Mouse (Mus musculus): ENCODE data around the gene Glb1. TPM values are rescaled to one million over a fixed set of nuclear protein-coding genes. Genes with fewer than 3 reads are reported as not detected.
"Not testable (repeated sequence)": the region's sequence is repeated elsewhere in the genome, so short reads cannot be mapped to it uniquely, and the experiment has no call there.

Gene Glb1
- 10 to 100 TPM; 21.9 to 22.1 TPM for total RNA-seq (2021)
- long read RNA-seq, experiment 1, transcript Glb1-201 (16 exons, 2,396 nt): major isoform, 11 of 23 reads
- long read RNA-seq, experiment 1, partial matches to known transcripts: 7 of 23 reads
- long read RNA-seq, experiment 1, other reads (novel, unspliced or antisense): 5 of 23 reads
- long read RNA-seq, experiment 2, transcript Glb1-201 (16 exons, 2,396 nt): major isoform, 24 of 40 reads
- long read RNA-seq, experiment 2, partial matches to known transcripts: 10 of 40 reads
- long read RNA-seq, experiment 2, other reads (novel, unspliced or antisense): 6 of 40 reads

- DNase-seq (ENCODE audit: low spot score in 2 of 2): peak; percentile 71 to 75
- TF ChIP-seq CTCF (conservative IDR thresholded peaks at IDR 0.05): peak; percentile 68
These were observed at the start of gene Glb1, which contains the start of gene Tmppe for GRCm38 (mm10) chr9:114400949-114401684. Gene Glb1 (plus strand): TSS chr9:114401076. Gene Tmppe (plus strand): TSS chr9:114401105.

DNA sequence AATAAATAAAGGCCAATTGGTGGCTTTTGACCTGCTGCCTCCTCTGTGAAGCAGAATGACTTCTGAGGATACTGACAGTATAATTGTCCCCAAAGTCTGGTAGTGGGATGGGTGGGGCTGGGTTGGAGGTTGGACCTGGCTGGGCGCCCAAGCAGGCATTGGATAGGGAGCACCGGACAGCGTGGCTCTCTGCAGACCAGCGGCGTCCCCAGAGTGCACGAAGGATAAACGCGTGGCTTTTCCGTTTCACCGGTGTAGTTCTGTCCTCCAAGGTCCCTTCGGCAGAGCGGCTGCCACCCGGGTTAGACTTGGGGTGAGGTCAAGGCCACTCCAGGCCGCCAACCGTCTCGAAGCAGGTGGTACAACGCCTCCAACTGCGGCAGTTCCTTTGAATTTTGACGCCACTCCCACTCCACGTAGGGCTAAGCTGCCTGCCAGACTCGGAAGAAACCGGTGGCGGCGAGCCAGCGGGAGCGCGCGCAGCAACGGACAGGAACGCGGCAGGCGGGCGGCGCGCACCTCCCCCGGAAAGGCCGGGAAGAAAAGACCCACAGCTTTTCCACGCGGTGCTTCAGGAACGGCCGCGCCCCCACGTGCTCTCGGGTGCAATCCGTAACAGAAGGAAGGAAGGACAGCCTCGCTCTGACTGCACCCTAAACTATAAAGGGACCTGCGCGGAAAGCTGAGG lies 32.9 kb upstream of the Glb1 start:
- H3K4me3 ChIP-seq: peak overlapping the region; percentile 55
- peak; percentile 81 to 83 for DNase-seq (ENCODE audit: low spot score in 2 of 2)
- H3K27ac ChIP-seq: peak overlapping the region; percentile 46; the same call in 1 of the 2 replicates
- no peak for TF ChIP-seq CTCF (conservative IDR thresholded peaks at IDR 0.05)

More at GRCm38 (mm10) chr9:114400949-114401684, at the start of gene Glb1, which contains the start of gene Tmppe:
- H3K27ac ChIP-seq: peak within 1 kb of the TSS; percentile 97
- peak within 1 kb of the TSS; percentile 85 for H3K4me3 ChIP-seq

DNA sequence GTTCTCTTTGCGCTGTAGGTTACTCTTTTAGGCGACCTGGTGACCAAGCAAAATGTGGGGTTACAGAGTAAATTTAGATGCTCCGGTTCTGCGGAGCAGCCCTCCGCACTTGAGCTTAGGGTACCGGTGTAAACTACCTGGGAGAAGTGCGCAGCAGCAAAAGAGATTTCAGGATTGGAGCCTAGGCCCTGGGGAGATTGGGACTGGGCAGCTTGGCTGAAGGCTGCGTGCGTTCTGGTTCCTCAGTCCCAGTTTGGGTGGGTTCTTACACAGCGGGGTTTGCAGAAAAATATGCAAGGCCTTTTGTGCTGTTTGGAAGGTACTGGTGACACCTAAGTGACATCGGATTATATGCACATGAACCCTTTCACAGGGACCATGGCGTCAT lies 32.4 kb upstream of the Glb1 start:
- H3K27ac ChIP-seq: peak overlapping the region; percentile 46; the same call in 1 of the 2 replicates
- DNase-seq (ENCODE audit: low spot score in 2 of 2): no peak
- H3K4me3 ChIP-seq: peak overlapping the region; percentile 55
- no peak for TF ChIP-seq CTCF (conservative IDR thresholded peaks at IDR 0.05)

DNA sequence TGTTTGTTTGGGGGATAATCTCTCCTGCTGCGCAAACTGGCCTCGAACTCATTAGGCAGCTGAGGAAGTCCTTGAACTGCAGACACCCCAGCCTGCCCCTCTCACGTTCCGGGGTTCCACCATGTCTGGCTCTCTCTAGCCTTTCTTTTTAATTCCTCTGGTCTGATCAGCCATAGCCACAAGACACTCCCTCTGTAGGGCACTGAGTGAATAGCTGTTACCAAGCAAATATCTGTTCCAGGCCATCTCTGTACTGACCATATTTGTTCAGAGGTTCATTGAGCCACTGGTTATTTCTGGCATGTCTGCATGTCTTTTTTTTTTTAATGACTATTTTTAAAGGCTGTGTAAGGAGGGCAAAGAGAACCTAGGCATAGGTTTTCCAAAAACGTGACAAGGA lies 31.5 kb upstream of the Glb1 start:
- peak; percentile 65 for TF ChIP-seq CTCF (conservative IDR thresholded peaks at IDR 0.05)
- not testable (repeated sequence) for H3K4me3 ChIP-seq; DNase-seq (ENCODE audit: low spot score in 2 of 2); H3K27ac ChIP-seq

- DNase-seq (ENCODE audit: low spot score in 2 of 2); H3K27ac ChIP-seq; H3K4me3 ChIP-seq: not testable (repeated sequence)
These were observed 29.2 kb upstream of the Glb1 start for GRCm38 (mm10) chr9:114371717-114372116.

- DNase-seq (ENCODE audit: low spot score in 2 of 2): no peak
- TF ChIP-seq CTCF (conservative IDR thresholded peaks at IDR 0.05): no peak
- Histone ChIP-seq H3K4me3 (no peak overlapping the region), H3K27ac (no peak overlapping the region)
These were observed 25.5 kb upstream of the Glb1 start for GRCm38 (mm10) chr9:114375276-114375962.

DNA sequence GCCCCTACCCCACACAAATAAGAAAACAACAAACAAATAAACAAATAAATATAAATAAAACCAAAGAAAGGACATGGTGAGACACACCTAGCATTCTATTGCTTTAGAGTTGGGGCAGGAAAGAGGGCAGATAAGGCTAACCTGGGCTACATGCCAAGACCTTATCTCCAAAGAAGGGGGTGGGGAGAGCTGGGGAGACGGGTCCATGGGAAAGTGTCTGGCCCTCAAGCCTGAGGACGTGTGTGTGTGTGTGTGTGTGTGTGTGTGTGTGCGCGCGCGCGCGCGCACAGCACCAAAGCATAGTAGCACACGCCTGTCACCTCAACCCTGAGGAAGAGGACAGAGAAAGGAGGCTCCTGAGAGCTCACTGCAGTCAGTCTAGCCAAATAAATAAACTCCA lies 23.7 kb upstream of the Glb1 start:
- TF ChIP-seq CTCF (conservative IDR thresholded peaks at IDR 0.05): no peak

GRCm38 (mm10) chr9:114379871-114380270 lies 21.0 kb upstream of the Glb1 start:
- DNase-seq (ENCODE audit: low spot score in 2 of 2): no peak
- TF ChIP-seq CTCF (conservative IDR thresholded peaks at IDR 0.05): no peak
- H3K27ac ChIP-seq: no peak overlapping the region
- H3K4me3 ChIP-seq: no peak overlapping the region

More for the DNA sequence above, 23.7 kb upstream of the Glb1 start:
- H3K27ac ChIP-seq: no peak overlapping the region
- H3K4me3 ChIP-seq: no peak overlapping the region
- DNase-seq (ENCODE audit: low spot score in 2 of 2): no peak

DNA sequence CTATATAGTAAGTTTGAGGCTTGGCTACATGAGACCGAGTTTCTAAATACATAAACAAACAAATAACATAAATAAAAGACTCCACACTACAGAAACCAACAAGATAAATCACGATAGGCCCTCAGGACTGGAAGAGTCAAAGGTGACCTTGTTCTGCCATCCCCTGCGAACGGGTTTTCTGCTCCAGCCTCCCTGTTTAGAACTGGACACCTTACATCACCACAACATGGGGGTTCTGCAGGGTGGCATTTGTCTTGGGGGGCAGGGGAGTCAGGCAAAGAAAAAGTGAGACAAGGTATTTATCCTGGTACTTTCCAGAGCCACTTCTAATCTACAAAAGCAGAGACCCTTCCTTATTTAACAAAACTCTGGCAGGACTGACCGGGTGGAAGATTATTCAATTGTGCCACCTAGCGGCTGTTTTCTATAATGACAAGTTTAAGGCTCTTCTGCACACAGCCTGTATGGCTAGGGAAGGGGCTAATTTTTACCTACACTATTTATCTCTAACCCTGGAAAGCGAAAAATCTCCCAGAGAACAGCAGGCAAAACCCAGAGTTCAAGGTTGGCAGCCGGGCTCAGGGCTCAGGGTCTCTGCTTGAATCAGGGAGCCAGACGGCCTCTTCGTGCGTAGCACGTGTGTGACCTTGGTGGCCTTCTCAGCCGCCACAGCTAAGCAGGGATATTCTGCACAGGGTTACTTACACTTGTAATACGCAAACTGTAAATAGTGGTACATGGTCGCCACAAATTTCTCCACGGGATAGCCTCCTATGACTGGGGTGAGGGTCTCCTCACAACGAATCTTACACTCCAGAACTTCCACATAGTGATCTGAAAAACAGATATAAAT lies 19.8 kb upstream of the Glb1 start:
- TF ChIP-seq CTCF (conservative IDR thresholded peaks at IDR 0.05): peak; percentile 86
- Histone ChIP-seq H3K4me3 (no peak overlapping the region), H3K27ac (no peak overlapping the region)
- DNase-seq (ENCODE audit: low spot score in 2 of 2): peak; percentile 15 to 53

- TF ChIP-seq CTCF (conservative IDR thresholded peaks at IDR 0.05): no peak
- Histone ChIP-seq H3K4me3 (no peak overlapping the region), H3K27ac (no peak overlapping the region)
- no peak for DNase-seq (ENCODE audit: low spot score in 2 of 2)
These were observed 17.8 kb upstream of the Glb1 start for GRCm38 (mm10) chr9:114382936-114383710.

DNA sequence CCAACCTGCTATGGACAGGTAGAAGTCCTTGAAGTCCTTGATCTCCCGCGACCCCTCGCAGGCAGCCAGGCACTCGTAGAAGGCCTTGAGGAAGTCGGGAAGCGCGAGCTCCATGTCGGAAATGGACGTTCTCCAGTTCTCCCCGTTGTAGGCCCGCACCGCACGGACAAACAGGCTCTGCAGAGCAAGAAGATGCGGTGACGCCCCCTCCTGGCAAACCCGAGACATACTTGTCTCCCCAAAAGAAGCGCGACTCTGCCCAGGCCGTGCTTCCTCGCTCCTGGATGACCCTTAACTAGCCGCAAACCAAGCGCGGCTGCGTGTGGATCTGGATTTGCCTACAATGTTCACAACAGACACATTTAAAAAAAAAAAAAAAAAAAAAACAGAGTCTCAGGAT lies 16.2 kb upstream of the Glb1 start:
- no peak overlapping the region for H3K27ac ChIP-seq
- no peak overlapping the region for H3K4me3 ChIP-seq
- TF ChIP-seq CTCF (conservative IDR thresholded peaks at IDR 0.05): no peak
- no peak for DNase-seq (ENCODE audit: low spot score in 2 of 2)
